Mouse (Mus musculus) intestine, embryonic 16.5 days (tissue): ENCODE measurements at regions not wholly inside any gene's neighbourhood (a gene's known extent, or its start where the extent isn't known, plus 50 kb on each side); places are given as distances from the start of the nearest gene placed in this dataset.

Source experiments
- ATAC-seq: fragments of 200-750 bp; cut with Nextera tagmentation; 2 replicates; pipeline ENCODE4 v1.8.0; 2017; ENCODE audit warnings: moderate TSS enrichment, moderate library complexity
- H3K27ac ChIP-seq: fragments of 300-500 bp; sonication (generic); 2 replicates; pipeline ENCODE4 v1.5.1; 2014; ENCODE audit warnings: mild to moderate bottlenecking, low read length
- H3K27me3 ChIP-seq: fragments of 300-500 bp; sonication (generic); replicated peaks from 2 replicates; pipeline ENCODE4 v1.6.1; 2014; ENCODE audit warnings: low read length, control low read depth, mixed read lengths; ENCODE audit not compliant: control insufficient read depth, insufficient read depth
- H3K36me3 ChIP-seq: fragments of 300-500 bp; sonication (generic); 2 replicates; pipeline ENCODE4 v1.6.1; 2014; ENCODE audit warnings: low read length, control low read depth; ENCODE audit not compliant: control insufficient read depth, insufficient read depth
- H3K4me1 ChIP-seq: fragments of 300-500 bp; sonication (generic); 2 replicates; pipeline ENCODE4 v1.6.1; 2014; ENCODE audit warnings: low read length, control low read depth, mixed read lengths; ENCODE audit not compliant: control insufficient read depth, insufficient read depth
- H3K4me2 ChIP-seq: fragments of 300-500 bp; sonication (generic); 2 replicates; pipeline ENCODE4 v1.6.1; 2014; ENCODE audit warnings: low read depth, low read length, control low read depth
- H3K4me3 ChIP-seq: fragments of 300-500 bp; sonication (generic); 2 replicates; pipeline ENCODE4 v1.5.1; 2014; ENCODE audit warnings: mild to moderate bottlenecking, low read length
- H3K9ac ChIP-seq: fragments of 300-500 bp; sonication (generic); 2 replicates; pipeline ENCODE4 v1.6.1; 2014; ENCODE audit warnings: low read depth, low read length
- H3K9me3 ChIP-seq: fragments of 300-500 bp; sonication (generic); 2 replicates; pipeline ENCODE4 v1.6.1; 2016; ENCODE audit warnings: low read length, control low read depth; ENCODE audit not compliant: control insufficient read depth
- WGBS: fragments of 180-500 bp; shearing (Covaris S2); extraction: QIAGEN DNeasy Blood & Tissue Kit; methylation state at CpG from one replicate; pipeline ENCODE4 v1.1.7; 2014; 5-methylcytosine and 5-hydroxymethylcytosine counted together

DNA sequence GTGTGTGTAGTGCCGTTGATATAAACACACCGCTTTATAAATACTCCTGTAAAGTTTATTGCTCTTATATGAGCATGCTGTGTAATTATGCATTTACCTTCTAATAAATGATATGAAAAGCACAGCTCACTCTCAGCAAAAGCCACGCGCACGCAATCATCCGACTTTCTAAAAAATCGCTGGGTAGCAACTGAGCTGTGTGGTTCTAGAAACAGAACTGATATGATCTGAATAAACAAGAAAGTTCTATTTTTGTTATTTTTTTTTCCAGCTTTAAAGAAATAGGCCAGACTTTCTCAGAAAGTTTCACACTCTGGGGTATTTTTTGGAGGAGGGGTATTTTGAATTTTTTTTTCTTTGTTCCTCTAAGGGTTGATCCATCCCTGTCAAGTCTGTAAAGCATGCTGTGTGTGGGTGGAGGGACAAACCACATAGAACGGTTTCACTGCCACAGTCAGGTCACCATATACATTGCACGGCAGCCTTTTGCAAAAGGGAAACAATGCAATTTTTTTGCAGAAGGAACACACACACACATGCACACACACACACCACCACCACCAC lies 357.5 kb downstream of the Rnf144a start:
- no peak overlapping the region for H3K4me3 ChIP-seq
- no peak for ATAC-seq
- no peaks in the 10 kb centered on the region for H3K9me3 ChIP-seq
- 86% methylated on average over 9 of the region's 9 CpGs for WGBS
- no peak overlapping the region for H3K27ac ChIP-seq
- no peaks in the 10 kb centered on the region for H3K27me3 ChIP-seq
- no peak overlapping the region for H3K4me2 ChIP-seq
- no peak overlapping the region for H3K9ac ChIP-seq
- H3K4me1 ChIP-seq: no peaks in the 10 kb centered on the region
- no peaks in the 10 kb centered on the region for H3K36me3 ChIP-seq

DNA sequence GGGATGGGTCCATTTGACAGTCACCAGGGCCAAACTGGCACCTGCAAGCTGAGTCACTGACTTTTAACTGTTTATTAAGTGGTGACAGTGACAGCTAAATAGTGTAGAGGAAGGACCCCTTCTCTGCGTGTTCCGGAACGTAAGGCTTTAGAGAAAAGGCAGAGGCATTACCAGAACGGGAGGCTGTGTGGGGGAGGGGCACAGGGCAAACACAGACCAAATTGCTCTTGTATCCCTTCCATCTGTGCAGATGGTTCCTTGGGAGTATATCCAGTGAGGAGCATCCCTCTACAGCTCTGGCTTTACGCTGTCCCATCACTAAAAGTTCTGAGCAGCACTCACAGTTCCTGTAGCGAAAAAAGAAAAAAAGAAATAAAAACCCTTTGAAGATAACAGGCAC lies 368.1 kb downstream of the Rnf144a start:
- H3K4me1 ChIP-seq: no peaks in the 10 kb centered on the region
- H3K27ac ChIP-seq: no peak overlapping the region
- no peak overlapping the region for H3K4me3 ChIP-seq
- no peaks in the 10 kb centered on the region for H3K9me3 ChIP-seq
- H3K4me2 ChIP-seq: no peak overlapping the region
- H3K36me3 ChIP-seq: no peaks in the 10 kb centered on the region
- no peak for ATAC-seq
- H3K9ac ChIP-seq: no peak overlapping the region
- no peaks in the 10 kb centered on the region for H3K27me3 ChIP-seq
- 79% methylated on average over 6 of the region's 6 CpGs for WGBS

DNA sequence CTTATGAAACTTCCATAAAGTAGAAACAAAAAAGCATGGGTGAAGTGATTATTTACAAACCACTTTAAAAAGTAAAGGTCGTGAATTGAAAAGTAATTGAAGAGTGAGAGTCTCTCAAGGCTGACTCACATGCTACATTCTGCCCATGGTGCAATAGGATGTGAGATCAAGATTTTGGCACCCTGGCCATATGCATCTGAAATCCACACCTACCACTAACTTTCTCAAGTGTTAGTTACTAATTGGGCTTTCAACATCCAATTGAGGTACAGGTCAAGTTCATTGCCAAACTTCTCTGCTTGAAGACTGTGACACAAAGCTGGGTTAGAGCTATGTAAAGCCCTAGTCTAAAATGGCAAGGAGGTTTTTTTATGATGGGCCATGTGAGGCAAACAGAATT lies 369.7 kb downstream of the Rnf144a start:
- ATAC-seq: no peak

DNA sequence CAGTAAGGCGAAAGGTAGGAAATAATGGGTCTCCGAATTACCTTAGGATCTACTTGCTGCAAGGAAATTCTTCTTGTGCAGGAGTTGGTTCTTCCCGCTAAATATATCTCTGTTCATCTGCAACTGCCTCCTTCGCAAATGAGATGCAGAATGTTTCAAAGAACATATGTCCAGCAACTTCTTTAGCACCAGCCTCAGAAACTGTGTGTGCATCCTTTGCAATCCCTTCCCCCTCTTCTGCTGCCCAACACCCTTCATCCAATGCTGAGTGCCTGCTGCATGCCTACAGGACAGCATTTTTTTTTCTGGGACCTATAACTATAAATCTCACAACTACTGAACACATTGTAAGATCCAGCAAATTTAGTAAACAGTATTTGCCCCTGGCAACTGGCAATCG lies 402.1 kb downstream of the Rnf144a start:
- Histone ChIP-seq H3K9ac (no peak overlapping the region), H3K4me3 (no peak overlapping the region), H3K9me3 (no peaks in the 10 kb centered on the region), H3K4me1 (no peaks in the 10 kb centered on the region), H3K4me2 (no peak overlapping the region), H3K27me3 (no peaks in the 10 kb centered on the region), H3K36me3 (no peaks in the 10 kb centered on the region), H3K27ac (no peak overlapping the region)
- WGBS: 80% methylated on average over 5 of the region's 5 CpGs
- ATAC-seq: no peak

More for the DNA sequence above, 369.7 kb downstream of the Rnf144a start:
- Histone ChIP-seq H3K36me3 (no peaks in the 10 kb centered on the region), H3K27me3 (no peaks in the 10 kb centered on the region), H3K4me2 (no peak overlapping the region), H3K4me3 (no peak overlapping the region), H3K9me3 (no peaks in the 10 kb centered on the region), H3K4me1 (no peaks in the 10 kb centered on the region), H3K27ac (no peak overlapping the region), H3K9ac (no peak overlapping the region)
- 75% methylated on average over 1 of the region's 1 CpGs for WGBS

DNA sequence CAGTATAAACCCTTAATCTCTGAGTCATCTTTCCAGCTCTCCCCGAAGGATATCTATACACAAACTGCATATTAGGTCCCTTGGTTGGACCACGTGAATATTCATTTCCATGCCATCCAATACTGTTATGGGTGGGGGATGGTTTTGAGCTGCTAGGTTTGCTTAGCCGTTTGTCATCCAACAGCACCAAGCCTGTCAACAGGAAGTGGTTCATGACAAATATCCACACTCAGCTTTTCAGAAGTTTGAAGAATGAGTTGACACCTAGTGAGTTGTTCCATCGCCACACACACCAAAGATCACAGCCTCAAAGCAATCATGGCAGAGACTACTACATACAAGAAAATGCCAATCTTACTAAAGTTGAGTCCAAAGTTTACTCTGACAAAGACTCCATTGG lies 421.0 kb downstream of the Rnf144a start:
- H3K4me2 ChIP-seq: no peak overlapping the region
- no peak overlapping the region for H3K9ac ChIP-seq
- no peak overlapping the region for H3K27ac ChIP-seq
- WGBS: 81% methylated on average over 4 of the region's 4 CpGs
- H3K4me3 ChIP-seq: no peak overlapping the region
- no peak for ATAC-seq
- H3K27me3 ChIP-seq: no peaks in the 10 kb centered on the region
- H3K36me3 ChIP-seq: no peaks in the 10 kb centered on the region
- no peaks in the 10 kb centered on the region for H3K4me1 ChIP-seq
- H3K9me3 ChIP-seq: no peaks in the 10 kb centered on the region

DNA sequence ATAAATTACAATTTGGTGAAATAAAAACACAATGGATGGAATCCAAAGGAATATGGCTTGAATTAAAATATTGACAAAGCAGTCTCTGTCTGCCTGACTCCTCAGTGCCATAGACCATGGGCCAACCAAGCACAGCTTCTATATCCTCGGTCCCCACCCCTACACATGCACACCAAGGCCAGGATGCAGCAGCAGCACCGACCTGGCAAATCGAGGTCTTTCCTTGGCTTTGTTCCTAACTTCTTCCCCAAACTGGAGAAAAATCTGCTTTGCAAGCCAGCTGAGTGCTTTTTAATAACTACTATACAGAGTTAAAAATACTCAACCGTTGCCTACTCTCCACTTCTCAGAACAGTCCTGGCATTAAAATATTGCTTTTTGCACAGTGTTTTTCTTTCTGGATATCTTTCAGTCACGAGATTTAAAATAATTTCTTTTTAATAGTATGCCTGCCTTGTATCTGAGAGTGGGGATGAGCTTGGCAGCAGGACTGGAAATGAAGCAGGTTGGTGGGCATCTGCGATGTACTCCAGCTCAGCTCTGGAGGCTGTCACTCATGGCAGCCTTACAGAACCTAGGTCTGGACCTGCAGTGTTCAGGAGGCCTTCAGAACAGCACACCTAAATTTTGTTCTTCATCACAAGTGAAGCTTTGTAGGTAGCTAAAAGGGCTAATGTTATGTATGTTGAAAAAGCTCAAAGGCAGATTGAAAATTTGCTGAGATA lies 423.1 kb downstream of the Rnf144a start:
- H3K36me3 ChIP-seq: no peaks in the 10 kb centered on the region
- H3K9me3 ChIP-seq: 0 out of 2 replicates have a peak, but pooled peaks cover 3% of the 10 kb centered on the region
- no peak overlapping the region for H3K27ac ChIP-seq
- H3K9ac ChIP-seq: no peak overlapping the region
- no peaks in the 10 kb centered on the region for H3K27me3 ChIP-seq
- no peak overlapping the region for H3K4me3 ChIP-seq
- H3K4me1 ChIP-seq: no peaks in the 10 kb centered on the region
- ATAC-seq: no peak
- no peak overlapping the region for H3K4me2 ChIP-seq
- WGBS: 67% methylated on average over 6 of the region's 6 CpGs

DNA sequence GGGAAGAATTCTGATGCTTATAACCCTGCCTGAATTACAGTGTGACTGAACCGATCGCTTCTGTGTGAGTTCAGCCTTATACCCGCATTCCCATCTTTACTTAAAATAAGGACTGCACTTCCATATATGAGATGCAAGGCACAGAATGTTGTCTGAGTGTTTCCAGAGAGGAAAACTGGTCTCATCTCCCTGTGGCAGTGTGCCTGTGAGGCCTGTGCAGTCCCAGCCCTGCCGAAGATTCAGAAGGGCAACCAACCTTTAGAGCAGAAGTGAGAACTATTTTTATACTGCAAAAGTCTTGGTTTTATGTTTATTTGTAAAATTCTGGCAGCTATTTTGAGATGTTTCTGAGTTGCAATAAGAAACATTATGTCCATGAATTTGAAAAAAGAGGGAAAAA lies 432.5 kb downstream of the Rnf144a start:
- 90% methylated on average over 4 of the region's 4 CpGs for WGBS
- no peak overlapping the region for H3K4me2 ChIP-seq
- no peaks in the 10 kb centered on the region for H3K4me1 ChIP-seq
- no peaks in the 10 kb centered on the region for H3K9me3 ChIP-seq
- no peaks in the 10 kb centered on the region for H3K27me3 ChIP-seq
- no peak for ATAC-seq
- no peak overlapping the region for H3K4me3 ChIP-seq
- H3K27ac ChIP-seq: no peak overlapping the region
- H3K9ac ChIP-seq: no peak overlapping the region
- no peaks in the 10 kb centered on the region for H3K36me3 ChIP-seq

DNA sequence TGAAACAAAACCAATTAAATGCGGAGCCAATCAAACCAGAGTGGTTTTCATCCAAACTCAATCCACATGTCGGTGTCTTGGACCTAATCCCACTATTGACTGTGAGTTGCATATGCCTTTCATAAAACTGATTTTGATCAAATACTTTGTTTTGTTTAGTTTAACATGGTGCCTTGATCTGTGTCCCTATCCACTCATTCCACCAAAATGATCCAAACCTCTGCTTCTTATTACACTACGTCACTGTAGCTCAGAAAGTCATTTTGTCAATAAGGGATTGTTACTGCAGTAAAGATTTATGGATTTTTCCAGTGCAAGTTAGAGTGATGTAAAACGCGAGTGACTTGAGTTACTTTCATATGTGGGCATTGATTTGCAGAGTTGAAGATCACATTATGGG lies 436.7 kb downstream of the Rnf144a start:
- no peak for ATAC-seq
- H3K4me1 ChIP-seq: no peaks in the 10 kb centered on the region
- 89% methylated on average over 5 of the region's 5 CpGs for WGBS

DNA sequence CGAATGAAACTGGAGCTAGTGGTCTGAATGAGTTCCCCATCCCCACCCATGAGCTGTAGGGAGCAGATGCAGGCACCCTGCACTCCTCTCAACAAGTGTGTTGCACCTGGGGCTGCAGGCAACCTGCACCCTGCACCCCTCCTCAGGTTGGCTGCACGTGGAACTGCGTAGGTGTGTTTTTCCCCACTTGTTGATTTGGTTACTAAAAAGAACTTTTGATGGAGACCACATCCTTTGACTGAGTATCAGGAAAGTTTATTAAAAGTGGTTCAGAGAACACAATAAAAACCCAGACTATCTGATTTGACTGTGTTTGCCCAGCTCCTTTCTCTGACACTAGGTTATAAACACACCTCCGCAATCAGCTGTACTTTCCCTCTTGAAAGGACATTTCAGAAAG lies 456.5 kb downstream of the Rnf144a start:
- H3K9me3 ChIP-seq: no peaks in the 10 kb centered on the region
- H3K27me3 ChIP-seq: no peaks in the 10 kb centered on the region
- H3K9ac ChIP-seq: no peak overlapping the region
- WGBS: 71% methylated on average over 4 of the region's 4 CpGs
- no peak overlapping the region for H3K27ac ChIP-seq
- no peaks in the 10 kb centered on the region for H3K4me1 ChIP-seq
- no peak for ATAC-seq
- no peak overlapping the region for H3K4me3 ChIP-seq
- H3K4me2 ChIP-seq: no peak overlapping the region
- H3K36me3 ChIP-seq: no peaks in the 10 kb centered on the region

More for the DNA sequence above, 436.7 kb downstream of the Rnf144a start:
- no peaks in the 10 kb centered on the region for H3K27me3 ChIP-seq
- no peak overlapping the region for H3K9ac ChIP-seq
- H3K36me3 ChIP-seq: no peaks in the 10 kb centered on the region
- H3K4me2 ChIP-seq: no peak overlapping the region
- no peak overlapping the region for H3K4me3 ChIP-seq
- H3K27ac ChIP-seq: no peak overlapping the region
- no peaks in the 10 kb centered on the region for H3K9me3 ChIP-seq

DNA sequence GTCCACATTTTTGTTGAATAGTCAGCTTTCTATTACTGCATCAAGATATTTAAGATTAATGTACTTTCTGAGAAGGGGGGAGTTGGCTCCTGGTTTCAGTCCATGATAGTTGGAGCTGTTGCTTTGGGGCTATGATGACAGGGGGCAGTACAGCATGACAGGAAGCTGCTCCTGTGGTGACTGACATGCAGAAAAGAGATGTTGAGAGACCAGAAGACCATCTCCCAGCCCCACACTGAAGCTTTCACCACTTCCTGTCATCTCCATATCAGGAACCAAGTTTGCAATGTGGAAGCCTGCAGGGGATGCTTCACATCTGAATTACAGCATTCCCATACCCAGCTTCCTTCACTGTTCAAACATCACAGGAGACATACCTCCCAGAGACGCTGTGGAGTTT lies 457.5 kb downstream of the Rnf144a start:
- WGBS: 100% methylated on average over 1 of the region's 1 CpGs
- Histone ChIP-seq H3K27me3 (no peaks in the 10 kb centered on the region), H3K4me3 (no peak overlapping the region), H3K4me2 (no peak overlapping the region), H3K27ac (no peak overlapping the region), H3K4me1 (no peaks in the 10 kb centered on the region), H3K9ac (no peak overlapping the region), H3K9me3 (no peaks in the 10 kb centered on the region), H3K36me3 (no peaks in the 10 kb centered on the region)
- no peak for ATAC-seq
